Mouse (Mus musculus): ENCODE measurements around the gene Gpam.
"Not testable (repeated sequence)": the region's sequence is repeated elsewhere in the genome, so short reads cannot be mapped to it uniquely, and the experiment has no call there.

DNA sequence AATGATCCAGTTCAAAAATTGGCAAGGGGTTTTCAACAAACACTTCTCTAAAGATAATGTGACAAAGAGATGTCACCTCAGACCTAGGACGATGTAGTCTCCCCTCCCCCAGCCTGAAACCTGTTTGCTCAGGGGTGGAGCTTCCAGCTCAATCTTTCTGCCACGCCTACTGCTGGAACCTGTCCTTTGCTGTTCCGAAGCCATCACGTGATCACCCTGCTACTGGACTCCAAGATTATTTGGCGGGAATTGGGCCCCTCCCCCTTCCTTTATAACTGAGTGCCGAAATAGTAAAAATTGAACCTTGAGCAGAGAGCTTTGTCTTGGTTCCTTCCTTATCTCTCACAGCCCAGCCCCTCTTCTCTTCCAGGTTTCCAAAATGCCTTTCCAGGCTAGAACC is 25.2 kb upstream of the Gpam start:
- TF ChIP-seq CTCF, EP300 (IDR thresholded peaks at IDR 0.05; ENCODE audit: low read depth): not testable (repeated sequence)

Data from liver, postnatal 0 days (tissue).